Mouse (Mus musculus) stomach, postnatal 0 days (tissue): ENCODE data around the gene Rsph9.

ENCODE experiments used
- CTCF ChIP-seq: IDR thresholded peaks from 2 replicates; pipeline ENCODE4 v1.5.1; 2016; ENCODE audit warnings: antibody characterized with exemption, low read depth, mild to moderate bottlenecking, moderate library complexity
- EP300 ChIP-seq: optimal IDR thresholded peaks from 2 replicates; pipeline ENCODE3; 2016; ENCODE audit warnings: antibody characterized with exemption

DNA sequence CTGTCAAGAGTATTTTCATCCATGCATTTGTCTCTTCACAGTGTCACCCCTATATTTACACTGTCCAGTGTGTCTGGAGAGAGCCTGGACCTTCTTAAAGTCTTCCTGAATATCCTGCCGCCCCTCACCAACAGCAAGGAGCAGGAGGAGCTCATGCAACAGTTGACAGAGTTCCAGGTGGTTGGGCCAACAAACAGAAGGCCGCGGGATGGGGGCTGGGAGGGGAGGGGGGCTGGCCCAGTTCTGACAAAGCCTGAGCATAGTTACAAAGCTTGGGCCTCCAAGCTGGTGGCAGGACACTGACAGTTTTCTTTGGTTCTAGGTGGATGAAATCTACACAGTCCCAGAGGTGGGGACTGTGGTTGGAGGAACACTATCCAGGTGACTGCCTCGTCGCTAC, 22.3 kb upstream of the Rsph9 start:
- TF ChIP-seq CTCF: no peak
- TF ChIP-seq EP300: no peak
